In the genomic region with DNA sequence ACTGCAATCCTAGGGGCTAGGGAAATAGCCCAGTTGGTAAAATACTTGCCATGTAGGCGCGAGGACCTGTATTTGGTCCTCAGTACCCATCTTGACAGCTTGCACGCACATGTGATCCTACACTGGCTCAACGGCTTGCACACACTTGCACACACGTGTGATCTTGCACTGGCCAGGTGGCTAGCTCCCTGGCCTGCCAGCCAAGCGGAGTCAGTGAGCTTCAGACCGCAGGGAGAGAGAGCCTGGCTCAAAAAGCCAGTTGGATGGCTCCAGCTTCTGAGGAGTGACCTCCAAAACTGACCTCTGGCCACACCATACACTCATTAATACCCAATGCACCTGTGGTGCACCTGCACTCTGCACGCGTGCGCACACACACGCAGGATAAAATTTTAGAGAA, we compare ENCODE assay signal across 9 mouse cellular contexts. TPM values are rescaled to one million over a fixed set of nuclear protein-coding genes. Genes with fewer than 3 reads are reported as not detected.
DNase-seq lines count a peak whose midpoint lies in the region; ATAC-seq and TF ChIP-seq lines count a peak whose summit lies in the region.
"Had no signal": no experiment of that assay in that cellular context is flagged by ENCODE, and none has a peak within 500 bp of the region (broad histone marks: within the 10 kb centered on the region; RNA-seq: fewer than 3 reads in every experiment).

No protein-coding gene starts in this region.

- peaks cover 8% of the 10 kb centered on the region; the same call in 1 of the 2 replicates for H3K27me3 ChIP-seq in forebrain, embryonic 11.5 days (ENCODE audit: control insufficient read depth, insufficient read depth, low read length)
- no peaks in the 10 kb centered on the region for H3K27me3 ChIP-seq in forebrain, postnatal 0 days (ENCODE audit: insufficient read depth, low read length)
- 0 out of 2 replicates have a peak, but pooled peaks cover 3% of the 10 kb centered on the region for H3K27me3 ChIP-seq in lung, embryonic 14.5 days (ENCODE audit: insufficient read depth, low read length)
- H3K27me3 ChIP-seq in intestine, embryonic 16.5 days (replicated peaks; ENCODE audit: control insufficient read depth, insufficient read depth, low read length): no peaks in the 10 kb centered on the region
- H3K27me3 ChIP-seq in neural tube, embryonic 13.5 days: peaks cover 26% of the 10 kb centered on the region

- H3K4me1 ChIP-seq in forebrain, embryonic 11.5 days (replicated peaks; ENCODE audit: control insufficient read depth, insufficient read depth, low read length): peaks cover 8% of the 10 kb centered on the region; the same call in 1 of the 2 replicates
- 0 out of 2 replicates have a peak, but pooled peaks cover 5% of the 10 kb centered on the region for H3K4me1 ChIP-seq in forebrain, postnatal 0 days (ENCODE audit: insufficient read depth)
- peaks cover 8% of the 10 kb centered on the region for H3K4me1 ChIP-seq in lung, embryonic 14.5 days (ENCODE audit: insufficient read depth)
- H3K4me1 ChIP-seq in intestine, embryonic 16.5 days (ENCODE audit: control insufficient read depth, insufficient read depth, low read length): peaks cover 14% of the 10 kb centered on the region
- peaks cover 8% of the 10 kb centered on the region for H3K4me1 ChIP-seq in neural tube, embryonic 13.5 days (replicated peaks)

- H3K4me2 ChIP-seq in forebrain, embryonic 11.5 days (ENCODE audit: low read depth, low read length, severe bottlenecking): 0 out of 2 replicates have a peak overlapping the region, but pooled peaks have one; percentile 11
- H3K4me2 ChIP-seq in forebrain, postnatal 0 days (ENCODE audit: low read depth): no peak overlapping the region
- peak overlapping the region; percentile 88 for H3K4me2 ChIP-seq in lung, embryonic 14.5 days
- H3K4me2 ChIP-seq in intestine, embryonic 16.5 days (ENCODE audit: low read depth, low read length): peak overlapping the region; percentile 81; the same call in 1 of the 2 replicates
- H3K4me2 ChIP-seq in neural tube, embryonic 13.5 days: 0 out of 2 replicates have a peak overlapping the region, but pooled peaks have one; percentile 83

- 87% methylated on average over 11 of the region's 11 CpGs for WGBS in forebrain, embryonic 11.5 days
- WGBS in forebrain, postnatal 0 days: 87% methylated on average over 11 of the region's 11 CpGs
- 85% methylated on average over 11 of the region's 11 CpGs for WGBS in lung, embryonic 14.5 days
- WGBS in intestine, embryonic 16.5 days: 86% methylated on average over 11 of the region's 11 CpGs
- WGBS in neural tube, embryonic 13.5 days: 87% methylated on average over 11 of the region's 11 CpGs

- no peak overlapping the region for H3K4me3 ChIP-seq in forebrain, embryonic 11.5 days (ENCODE audit: low read depth, low read length)
- no peak overlapping the region for H3K4me3 ChIP-seq in forebrain, postnatal 0 days (ENCODE audit: low read depth, low read length)
- peak overlapping the region; percentile 78 for H3K4me3 ChIP-seq in lung, embryonic 14.5 days (ENCODE audit: low read depth, low read length)
- no peak overlapping the region; the same call in 1 of the 2 replicates for H3K4me3 ChIP-seq in intestine, embryonic 16.5 days (ENCODE audit: low read length)
- H3K4me3 ChIP-seq in neural tube, embryonic 13.5 days: 0 out of 2 replicates have a peak overlapping the region, but pooled peaks have one; percentile 82

- H3K36me3 ChIP-seq in forebrain, embryonic 11.5 days (ENCODE audit: control insufficient read depth, insufficient read depth, low read length): no peaks in the 10 kb centered on the region
- H3K36me3 ChIP-seq in forebrain, postnatal 0 days (ENCODE audit: insufficient read depth): no peaks in the 10 kb centered on the region
- H3K36me3 ChIP-seq in lung, embryonic 14.5 days (ENCODE audit: insufficient read depth): no peaks in the 10 kb centered on the region
- no peaks in the 10 kb centered on the region for H3K36me3 ChIP-seq in intestine, embryonic 16.5 days (ENCODE audit: control insufficient read depth, insufficient read depth, low read length)
- H3K36me3 ChIP-seq in neural tube, embryonic 13.5 days: no peaks in the 10 kb centered on the region

- H3K9me3 ChIP-seq in forebrain, embryonic 11.5 days (ENCODE audit: control insufficient read depth, low read length): no peaks in the 10 kb centered on the region
- H3K9me3 ChIP-seq in forebrain, postnatal 0 days (ENCODE audit: low read length): no peaks in the 10 kb centered on the region
- H3K9me3 ChIP-seq in lung, embryonic 14.5 days (ENCODE audit: low read depth, low read length): no peaks in the 10 kb centered on the region
- H3K9me3 ChIP-seq in intestine, embryonic 16.5 days (ENCODE audit: control insufficient read depth, low read length): no peaks in the 10 kb centered on the region
- no peaks in the 10 kb centered on the region for H3K9me3 ChIP-seq in neural tube, embryonic 13.5 days

- no peak overlapping the region for H3K27ac ChIP-seq in forebrain, embryonic 11.5 days (ENCODE audit: low read depth, low read length)
- H3K27ac ChIP-seq in forebrain, postnatal 0 days (ENCODE audit: low read depth, low read length): no peak overlapping the region
- H3K27ac ChIP-seq in lung, embryonic 14.5 days (ENCODE audit: low read depth): no peak overlapping the region
- no peak overlapping the region for H3K27ac ChIP-seq in intestine, embryonic 16.5 days (ENCODE audit: low read length)
- H3K27ac ChIP-seq in neural tube, embryonic 13.5 days (replicated peaks): no peak overlapping the region

- H3K9ac ChIP-seq in forebrain, embryonic 11.5 days (ENCODE audit: low read length): no peak overlapping the region
- H3K9ac ChIP-seq in forebrain, postnatal 0 days: no peak overlapping the region
- peak overlapping the region; percentile 75; the same call in 1 of the 2 replicates for H3K9ac ChIP-seq in lung, embryonic 14.5 days
- no peak overlapping the region for H3K9ac ChIP-seq in intestine, embryonic 16.5 days (ENCODE audit: low read depth, low read length)
- no peak overlapping the region for H3K9ac ChIP-seq in neural tube, embryonic 13.5 days

- no peak for ATAC-seq in forebrain, embryonic 11.5 days (replicated peaks; ENCODE audit: low FRiP score)
- ATAC-seq in forebrain, postnatal 0 days: no peak
- ATAC-seq in lung, embryonic 14.5 days (ENCODE audit: insufficient read depth): no peak
- ATAC-seq in intestine, embryonic 16.5 days: no peak
- no peak for ATAC-seq in neural tube, embryonic 13.5 days (ENCODE audit: low read depth)

- DNase-seq in forebrain, embryonic 11.5 days (ENCODE audit: low spot score): no peak
- no peak for DNase-seq in forebrain, postnatal 0 days
- no peak for DNase-seq in lung, embryonic 14.5 days
- DNase-seq in lung, postnatal 36 days: no peak
- no peak for DNase-seq in right cerebral cortex, adult 2 months (ENCODE audit: low spot score in 2 of 2)
- DNase-seq in cerebellum, postnatal 36 days: no peak
- DNase-seq: thymus, postnatal 14 days had no signal

- TF ChIP-seq CTCF in forebrain, postnatal 0 days (IDR thresholded peaks at IDR 0.05; ENCODE audit: low read depth): no peak
- no peak for TF ChIP-seq CTCF in lung, embryonic 14.5 days (IDR thresholded peaks at IDR 0.05; ENCODE audit: low read depth)

RNA-seq across cellular contexts. Expression of a gene that starts 1.5 kb away (rescaled TPM):
- 28.9 and 35.3 TPM in 2 replicates for polyA plus RNA-seq in forebrain, embryonic 11.5 days (2014; fragmentation: Nextera tagmentation; extraction: Ambion mirVana)
- total RNA-seq in forebrain, postnatal 0 days (2014; rRNA removed): 20.0 and 22.7 TPM in 2 replicates
- polyA plus RNA-seq in forebrain, postnatal 0 days (2015; fragmentation: Nextera tagmentation; extraction: Ambion mirVana): 34.7 and 42.3 TPM in 2 replicates
- 54.3 and 58.3 TPM in 2 replicates for polyA plus RNA-seq in lung, embryonic 14.5 days (2014; fragmentation: Nextera tagmentation; extraction: Ambion mirVana)
- 122 and 142 TPM in 2 replicates for polyA plus RNA-seq in intestine, embryonic 16.5 days (2015; fragmentation: Nextera tagmentation; extraction: Ambion mirVana)
- polyA plus RNA-seq in neural tube, embryonic 13.5 days (2015; fragmentation: Nextera tagmentation; extraction: Ambion mirVana): 32.9 and 37.0 TPM in 2 replicates

RNA-seq across cellular contexts. Expression of a gene that starts 23.4 kb away (rescaled TPM):
- polyA plus RNA-seq in forebrain, embryonic 11.5 days (2014; fragmentation: Nextera tagmentation; extraction: Ambion mirVana): 1.7 and 2.5 TPM in 2 replicates
- total RNA-seq in forebrain, postnatal 0 days (2014; rRNA removed): 0.14 TPM in 1 of 2 replicates, not detected in the other
- polyA plus RNA-seq in forebrain, postnatal 0 days (2015; fragmentation: Nextera tagmentation; extraction: Ambion mirVana): 0.28 and 0.67 TPM in 2 replicates
- polyA plus RNA-seq in lung, embryonic 14.5 days (2014; fragmentation: Nextera tagmentation; extraction: Ambion mirVana): 1.1 and 1.5 TPM in 2 replicates
- 0.21 and 0.51 TPM in 2 replicates for polyA plus RNA-seq in intestine, embryonic 16.5 days (2015; fragmentation: Nextera tagmentation; extraction: Ambion mirVana)
- polyA plus RNA-seq in neural tube, embryonic 13.5 days (2015; fragmentation: Nextera tagmentation; extraction: Ambion mirVana): 0.60 and 0.99 TPM in 2 replicates

RNA-seq across cellular contexts. Expression of a gene that starts 55.5 kb away (rescaled TPM):
- polyA plus RNA-seq in forebrain, embryonic 11.5 days (2014; fragmentation: Nextera tagmentation; extraction: Ambion mirVana): 6.4 and 7.2 TPM in 2 replicates
- total RNA-seq in forebrain, postnatal 0 days (2014; rRNA removed): 5.9 and 8.0 TPM in 2 replicates
- 7.5 and 7.9 TPM in 2 replicates for polyA plus RNA-seq in forebrain, postnatal 0 days (2015; fragmentation: Nextera tagmentation; extraction: Ambion mirVana)
- 22.9 and 25.2 TPM in 2 replicates for polyA plus RNA-seq in lung, embryonic 14.5 days (2014; fragmentation: Nextera tagmentation; extraction: Ambion mirVana)
- 28.7 and 32.4 TPM in 2 replicates for polyA plus RNA-seq in intestine, embryonic 16.5 days (2015; fragmentation: Nextera tagmentation; extraction: Ambion mirVana)
- 12.4 and 13.5 TPM in 2 replicates for polyA plus RNA-seq in neural tube, embryonic 13.5 days (2015; fragmentation: Nextera tagmentation; extraction: Ambion mirVana)

Comparison
In these comparisons a context has a peak if more than half of its experiments do, and no peak if none do; other contexts are left out.
1. H3K4me3 ChIP-seq: peak in lung, embryonic 14.5 days (single experiment) and neural tube, embryonic 13.5 days (single experiment); none in forebrain, embryonic 11.5 days (single experiment), forebrain, postnatal 0 days (single experiment) and intestine, embryonic 16.5 days (single experiment).